Mouse (Mus musculus) G1E (cell line): Measurements from ENCODE around the gene Cers6.

ENCODE experiments used
- CTCF ChIP-seq: IDR thresholded peaks from 2 replicates; pipeline ENCODE4 v1.5.1; 2012; ENCODE audit warnings: low read depth, low read length, inconsistent platforms, mixed read lengths
- GATA1 ChIP-seq: IDR thresholded peaks from 2 replicates; pipeline ENCODE4 v1.6.1; 2012; ENCODE audit warnings: borderline replicate concordance, low read length, inconsistent platforms, mixed read lengths
- POLR2AphosphoS5 ChIP-seq: IDR thresholded peaks from 2 replicates; pipeline ENCODE4 v1.6.1; 2012; ENCODE audit warnings: low read depth, low read length, inconsistent platforms; ENCODE audit not compliant: insufficient replicate concordance
- TAL1 ChIP-seq: conservative IDR thresholded peaks from 2 replicates; pipeline ENCODE4 v1.6.1; 2012; ENCODE audit warnings: low read depth, low read length, inconsistent platforms, mixed read lengths

GRCm38 (mm10) chr2:69118994-69119393, 257.8 kb downstream of the Cers6 start:
- TF ChIP-seq CTCF (no peak), POLR2AphosphoS5 (no peak), GATA1 (no peak), TAL1 (no peak)
